Mouse (Mus musculus) heart, adult 9 months (tissue): ENCODE measurements at regions not wholly inside any gene's neighbourhood (a gene's known extent, or its start where the extent isn't known, plus 50 kb on each side); places are given as distances from the start of the nearest gene placed in this dataset.

Experiments
- DNase-seq, 2 experiments: peaks; one replicate each; pipeline ENCODE4 v3.0.0; 2022; ENCODE audit warnings: low spot score in 2 of 2

DNA sequence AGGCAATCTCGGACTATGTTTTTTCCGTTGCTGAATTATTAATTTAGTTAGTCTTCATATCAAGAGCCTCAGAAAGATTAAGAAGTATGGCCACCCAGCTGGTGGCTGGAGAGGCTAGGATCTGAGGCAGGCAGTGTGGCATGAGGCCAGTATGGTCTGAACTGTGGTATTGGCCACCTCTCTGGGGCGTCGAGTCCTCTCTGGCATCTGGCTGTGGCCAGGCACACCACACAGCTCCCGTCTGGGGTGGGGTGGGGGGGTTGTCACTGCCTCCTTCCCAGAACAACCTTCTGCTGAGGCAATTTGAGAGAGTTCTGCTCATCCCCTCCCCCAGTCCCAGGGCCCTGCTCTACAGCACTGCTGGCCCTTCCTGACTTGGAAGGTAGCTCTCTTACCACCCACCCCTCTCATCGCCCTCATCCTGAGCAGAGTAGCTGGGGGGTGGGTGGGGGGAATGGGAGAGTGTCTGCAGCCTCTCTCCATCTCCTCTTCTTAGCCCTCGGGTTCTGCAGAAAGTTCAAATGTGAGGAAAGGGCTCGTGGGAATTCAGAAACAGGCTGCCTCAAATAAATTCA lies 103.2 kb downstream of the Vegfa start:
- no peak for DNase-seq

DNA sequence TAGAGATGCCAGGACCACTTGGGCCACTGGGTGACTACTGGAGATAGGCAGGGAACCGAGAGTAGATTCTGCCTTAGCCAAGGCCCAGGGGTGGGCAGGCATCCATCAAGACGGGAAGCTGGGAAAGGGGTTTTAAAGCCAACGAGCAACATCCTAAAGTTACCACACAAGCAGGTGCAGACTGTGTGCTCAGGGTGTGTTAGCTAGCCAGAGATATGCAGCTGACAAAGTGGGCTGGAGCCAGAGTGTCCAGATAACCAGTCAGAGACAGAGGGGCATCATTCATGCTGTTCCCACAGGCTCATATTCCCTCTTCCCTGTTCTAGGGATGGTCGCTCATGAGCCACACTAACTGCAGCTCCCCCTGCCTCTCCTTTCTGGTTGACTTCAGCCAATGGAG lies 104.2 kb downstream of the Vegfa start:
- DNase-seq: no peak

DNA sequence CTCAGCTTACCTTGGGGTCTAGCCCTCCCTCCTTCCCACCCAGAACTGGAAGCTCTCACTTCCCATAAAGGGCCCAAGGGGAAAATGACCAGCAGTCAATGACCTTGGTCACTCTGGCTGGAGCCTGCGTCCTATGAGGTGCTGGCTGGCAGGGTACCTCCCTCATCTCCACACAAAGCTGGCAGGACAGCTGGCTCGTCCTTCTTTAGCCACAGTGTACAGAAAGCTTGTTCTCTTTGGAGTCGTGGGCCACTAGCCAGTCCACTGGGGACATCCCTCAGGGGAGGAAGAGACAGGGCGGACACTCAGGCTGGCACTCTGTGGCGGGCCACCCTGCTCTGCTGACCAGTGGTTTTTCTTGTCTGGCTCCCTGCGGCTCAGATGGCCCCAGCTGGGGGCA lies 106.3 kb downstream of the Vegfa start:
- peak; percentile 44 for DNase-seq

DNA sequence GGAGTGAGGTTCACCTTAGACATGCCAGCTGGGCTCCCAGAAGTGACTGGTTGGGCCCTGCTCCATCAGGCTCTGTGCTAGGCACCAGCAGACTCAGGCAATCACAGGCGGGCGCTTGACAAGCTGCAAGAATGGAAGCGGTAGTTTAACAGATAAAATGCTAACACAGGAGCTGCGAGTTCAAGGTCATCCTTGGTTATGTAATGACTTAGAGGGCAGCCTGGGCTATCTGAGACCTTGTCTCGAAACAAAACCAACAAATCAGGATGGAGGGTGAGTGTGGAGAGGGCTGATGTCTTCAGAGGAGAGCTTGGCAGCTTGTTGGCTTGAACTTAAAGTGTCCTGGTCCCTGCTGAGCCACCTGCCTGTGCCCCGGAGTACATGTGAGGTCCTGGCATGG lies 107.6 kb downstream of the Vegfa start:
- no peak for DNase-seq

DNA sequence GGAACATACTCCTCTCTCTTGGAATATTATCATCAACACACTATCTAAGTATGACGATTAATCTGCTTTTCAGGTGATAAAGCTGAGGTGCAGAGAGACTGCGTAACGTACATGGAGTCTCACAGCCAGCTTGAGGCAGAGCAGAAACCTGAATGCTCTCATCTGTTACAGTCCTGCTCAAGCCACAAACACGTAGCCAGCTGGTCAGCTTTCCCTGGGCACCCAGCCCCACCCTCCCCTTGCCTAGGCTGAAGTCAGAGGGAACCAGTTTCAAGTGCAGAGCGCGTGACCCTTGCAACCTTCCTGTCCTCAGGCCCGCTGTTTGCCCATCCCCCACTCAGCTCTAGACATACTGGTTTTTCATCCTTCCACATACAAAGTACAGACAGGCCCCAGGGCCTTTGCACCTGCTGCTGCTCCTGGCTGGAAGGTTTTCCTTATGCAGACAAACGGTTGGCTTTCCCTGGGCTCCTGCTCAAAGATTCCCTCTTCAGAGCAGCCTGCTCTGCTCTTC lies 108.9 kb downstream of the Vegfa start:
- no peak for DNase-seq

DNA sequence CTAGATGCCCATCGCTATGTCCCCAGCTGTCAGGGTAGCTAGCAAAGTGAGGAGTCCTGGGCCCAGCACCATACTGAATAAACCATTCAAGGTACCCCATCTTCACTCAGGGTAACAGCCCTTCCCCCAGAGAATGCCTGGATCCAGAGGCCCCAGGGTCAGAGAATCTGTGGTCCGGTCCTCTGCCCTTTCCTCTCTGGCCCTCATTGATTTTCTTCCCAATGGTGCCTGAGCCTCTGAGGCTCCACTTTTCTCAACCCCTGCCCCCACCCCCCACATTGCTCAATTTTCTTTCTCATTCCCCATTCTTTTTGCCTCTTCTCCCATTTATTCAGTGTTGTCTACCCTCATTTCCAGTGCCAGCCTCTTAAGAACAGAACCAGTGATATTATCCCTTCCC lies 114.5 kb downstream of the Vegfa start:
- no peak for DNase-seq

DNA sequence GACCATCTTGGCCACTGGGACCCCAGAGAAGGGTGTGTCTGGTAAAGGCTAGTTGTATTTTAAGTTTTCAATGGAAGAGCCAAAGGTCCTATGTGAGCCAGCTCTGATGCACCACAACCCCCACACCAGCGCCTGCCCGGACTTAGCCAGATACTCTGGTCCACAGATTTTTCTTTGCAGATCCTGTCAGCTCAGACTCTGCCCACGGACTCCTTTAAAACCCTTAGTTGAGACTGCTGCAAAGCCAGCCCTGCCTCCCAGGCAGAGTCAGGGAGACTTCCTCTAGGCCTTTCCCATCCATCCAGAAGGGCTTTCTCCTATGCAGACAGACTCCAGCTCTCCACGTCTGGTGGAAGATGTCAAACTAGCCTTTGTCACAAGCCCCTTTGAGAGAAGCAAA lies 115.2 kb downstream of the Vegfa start:
- DNase-seq: no peak

DNA sequence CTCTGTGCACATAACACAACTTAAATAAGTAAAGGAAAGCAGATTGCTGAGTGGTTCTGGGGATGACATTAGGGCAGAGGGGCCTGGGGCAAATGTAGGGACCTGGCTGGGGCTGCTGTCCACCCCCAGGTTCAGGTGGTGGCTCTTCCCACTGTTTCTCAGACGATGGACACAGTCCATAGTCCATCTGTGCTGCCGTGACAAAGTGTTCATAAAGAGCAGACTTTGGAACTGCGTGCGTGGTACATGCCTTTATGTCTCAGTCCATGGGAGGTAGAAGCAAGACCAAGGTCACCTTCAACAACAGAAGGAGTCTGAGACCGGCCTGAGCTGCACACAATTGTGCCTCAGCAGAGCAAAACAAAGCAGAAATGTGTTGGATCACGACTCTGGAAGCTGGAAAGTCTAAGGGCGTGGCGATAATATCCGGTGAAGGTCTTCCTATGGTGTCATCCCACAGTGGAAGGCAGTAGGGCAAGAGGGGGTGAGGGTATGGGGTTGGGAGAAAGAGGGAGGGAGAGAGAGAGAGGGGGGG lies 117.4 kb downstream of the Vegfa start:
- no peak for DNase-seq

DNA sequence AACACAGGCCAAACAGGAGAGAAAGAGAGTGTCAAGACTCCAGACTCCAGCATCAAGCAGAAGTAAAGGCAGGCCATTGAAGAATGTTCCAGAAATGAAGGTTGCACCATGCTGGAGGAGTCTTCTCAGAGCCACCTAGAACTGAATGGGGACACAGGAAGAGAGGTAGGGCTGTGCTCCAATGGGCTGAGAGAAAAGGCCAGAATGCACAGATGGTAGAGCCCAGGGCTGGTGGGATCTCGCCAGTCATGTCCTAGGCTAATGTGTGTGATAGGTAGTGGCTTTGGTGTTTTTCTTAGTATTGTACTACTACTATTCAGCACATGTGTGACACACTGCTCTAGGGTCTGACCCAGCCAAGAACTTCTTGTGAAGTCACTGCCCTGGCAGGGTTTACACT lies 117.9 kb downstream of the Vegfa start:
- DNase-seq: no peak

DNA sequence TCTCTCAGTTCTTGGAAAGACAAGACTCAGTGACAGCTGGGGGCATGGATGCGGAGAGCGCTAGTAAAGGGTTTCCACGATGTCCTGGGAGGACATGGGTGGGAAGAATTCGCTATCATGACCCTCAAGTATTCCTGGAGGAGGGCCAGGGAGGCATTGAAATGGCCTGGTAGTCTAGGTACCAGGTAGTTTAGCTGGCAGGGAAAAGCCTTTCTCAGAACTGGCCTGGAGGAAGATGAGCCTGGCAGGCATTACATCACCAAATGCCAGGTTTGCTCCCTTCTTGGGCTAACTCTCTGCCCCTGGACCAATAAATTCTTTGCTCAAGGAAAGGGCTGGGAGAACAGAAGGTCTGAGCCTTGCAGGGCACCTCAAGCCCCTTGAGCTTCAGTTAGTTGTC lies 118.5 kb downstream of the Vegfa start:
- DNase-seq: no peak

DNA sequence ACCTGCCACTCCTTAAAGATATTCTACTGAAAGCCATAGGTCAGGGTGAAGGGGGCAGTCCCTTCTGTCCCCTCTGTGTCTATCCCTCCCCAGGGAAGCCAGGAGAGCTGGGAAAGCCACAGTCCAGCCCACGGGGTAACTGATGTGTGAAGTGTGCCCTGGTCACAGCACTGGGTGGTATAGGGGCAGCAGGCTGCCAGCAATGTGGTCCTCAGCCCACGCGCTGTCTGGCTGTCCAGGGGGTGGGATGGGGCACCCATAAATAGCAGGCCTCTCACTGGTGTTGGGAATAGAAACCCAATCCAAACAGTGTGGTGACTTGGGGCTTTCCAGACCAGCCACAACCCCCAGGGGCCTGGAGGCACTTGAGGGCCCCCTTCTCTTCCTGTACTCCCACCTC lies 120.0 kb downstream of the Vegfa start:
- DNase-seq: no peak

DNA sequence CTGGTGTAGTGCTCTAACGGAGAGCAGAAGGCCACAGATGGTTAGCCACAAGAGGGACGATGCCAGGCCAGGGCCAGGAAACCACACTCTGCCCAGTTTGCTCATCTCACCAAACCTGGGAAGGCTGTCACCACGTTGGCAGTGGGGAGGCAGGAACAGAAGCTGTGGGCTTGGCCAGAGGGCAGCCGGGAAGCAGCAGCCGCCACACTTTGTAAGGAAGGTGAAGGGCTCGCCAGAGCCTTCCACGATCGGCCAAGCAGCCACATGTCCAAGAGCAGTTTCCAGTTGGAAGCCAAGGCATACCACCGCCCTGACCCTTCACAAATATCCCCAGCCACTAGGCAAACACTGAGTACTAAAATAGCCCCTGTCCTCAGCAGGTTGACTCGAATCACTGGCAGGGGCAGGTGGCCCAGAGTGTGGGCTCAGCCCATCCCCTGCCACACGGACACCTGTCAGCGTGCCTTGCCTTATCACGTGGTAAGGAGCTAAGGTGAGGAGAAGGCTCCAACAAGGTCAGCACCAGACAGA lies 120.9 kb downstream of the Vegfa start:
- peak; percentile 76 to 77 for DNase-seq

DNA sequence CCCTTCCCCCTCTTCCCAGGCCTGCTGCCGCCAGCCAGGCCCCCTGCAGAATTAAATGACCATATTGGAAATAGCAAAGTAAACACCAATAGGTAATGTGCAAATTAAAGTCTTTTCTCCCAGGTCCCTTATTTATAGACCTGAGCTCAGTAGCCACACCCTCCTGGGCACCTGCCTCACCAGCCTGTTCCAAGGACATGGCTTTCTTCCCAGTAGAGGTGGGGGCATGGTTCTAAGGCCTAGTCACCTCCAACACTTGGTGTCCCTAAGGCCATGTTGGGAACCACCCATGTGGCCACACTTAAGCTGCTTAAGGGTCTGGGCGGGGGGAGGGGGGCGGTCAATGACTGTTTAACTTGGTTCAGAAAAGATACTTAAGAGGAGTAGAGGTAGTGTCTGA lies 121.9 kb downstream of the Vegfa start:
- DNase-seq: no peak

DNA sequence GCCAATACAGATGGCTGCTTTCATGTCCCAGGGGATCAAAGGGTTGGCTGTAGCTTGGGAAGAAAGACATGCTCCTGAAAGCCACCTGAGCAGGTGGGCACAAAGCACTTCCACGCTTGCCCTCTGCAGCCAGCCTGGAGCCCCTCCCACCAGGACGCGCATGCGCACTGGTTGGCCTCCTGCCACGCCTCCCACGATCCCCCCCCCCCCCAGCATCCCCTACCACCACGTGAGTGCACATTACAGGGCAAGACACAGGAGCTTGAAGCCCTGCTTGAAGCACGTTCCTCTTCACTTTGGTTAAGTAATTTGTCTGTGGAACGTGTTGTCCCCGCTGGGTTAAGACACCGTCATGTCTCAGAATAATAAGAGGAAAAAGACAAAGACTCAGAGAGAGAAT lies 124.6 kb downstream of the Vegfa start:
- DNase-seq: no peak

DNA sequence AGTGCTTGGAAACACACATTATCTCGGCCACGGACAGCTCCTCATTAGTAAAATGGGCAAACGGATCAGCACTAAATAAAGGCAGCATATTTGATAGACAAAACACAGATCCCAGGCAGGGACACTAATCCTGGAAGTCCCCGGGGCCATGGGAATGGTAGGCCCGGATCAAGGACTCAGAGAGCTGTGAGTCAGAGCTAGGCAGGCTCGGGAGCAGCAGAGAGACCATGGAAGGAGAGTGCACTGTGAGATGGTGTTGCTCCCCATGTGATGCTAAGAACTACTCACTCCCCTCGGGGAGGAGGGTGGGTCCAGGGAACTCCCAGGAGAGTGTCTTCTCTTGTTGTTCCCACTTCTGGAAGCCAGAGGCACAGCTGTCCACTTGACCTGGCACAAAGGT lies 126.6 kb downstream of the Vegfa start:
- no peak for DNase-seq

DNA sequence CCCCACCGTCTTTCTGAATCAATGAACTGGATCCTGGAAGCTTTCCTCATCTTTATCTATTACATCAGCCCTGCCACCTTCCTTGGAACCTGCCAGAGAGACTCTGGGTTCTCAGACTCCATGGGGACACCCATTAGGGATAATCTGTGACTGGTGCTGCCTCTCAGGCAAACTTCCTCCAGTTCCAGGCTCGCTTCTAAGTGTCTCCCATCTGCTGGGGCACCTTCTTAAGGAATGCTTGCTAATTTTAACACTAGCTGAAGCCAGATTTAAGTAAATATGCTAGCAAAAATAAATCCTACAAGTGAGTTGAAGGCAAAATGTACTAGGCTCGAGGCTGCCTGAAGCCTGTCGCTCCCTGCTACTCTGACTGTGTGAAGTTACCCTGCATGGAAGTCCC lies 127.9 kb downstream of the Vegfa start:
- DNase-seq: no peak

DNA sequence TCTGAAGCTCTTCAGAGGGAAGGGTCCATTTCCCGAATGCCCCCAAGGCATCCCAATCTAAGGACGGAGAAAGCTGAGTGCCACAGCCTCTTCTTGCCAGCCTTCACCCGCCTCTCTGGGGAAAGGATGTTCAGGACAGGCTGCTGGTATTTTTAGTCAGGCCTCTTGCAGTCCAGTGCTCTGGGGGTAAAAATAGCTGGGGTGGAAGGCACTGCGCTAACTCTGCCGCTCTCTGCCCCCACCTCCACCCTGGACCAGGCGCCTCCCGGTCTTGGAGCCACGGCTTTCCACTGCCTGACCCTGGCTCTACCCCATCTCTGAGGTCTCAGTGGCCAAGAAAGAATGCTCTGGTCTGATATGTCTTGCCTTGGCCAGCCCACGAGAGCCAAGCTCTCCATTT lies 128.9 kb downstream of the Vegfa start:
- peak; percentile 56 to 65 for DNase-seq

DNA sequence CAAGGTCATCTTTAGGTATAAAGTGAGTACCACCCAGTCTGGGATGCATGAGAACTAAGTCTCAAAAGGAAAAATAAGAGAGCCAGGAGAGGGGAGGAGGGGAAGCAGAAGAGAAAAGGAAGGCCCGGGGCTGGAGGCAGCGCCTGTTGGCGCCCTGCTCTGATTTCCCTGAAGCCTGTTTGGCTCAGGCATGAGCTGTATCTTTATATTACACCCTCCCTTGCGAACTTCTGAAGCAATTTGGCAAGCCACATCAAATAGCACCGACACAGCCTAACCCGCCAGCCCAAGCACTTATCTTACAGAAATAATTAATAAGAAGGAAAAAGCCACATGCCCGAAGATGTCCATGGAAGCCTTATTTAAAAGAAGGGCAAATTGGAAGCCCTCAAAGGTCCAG lies 129.5 kb downstream of the Vegfa start:
- DNase-seq: no peak

DNA sequence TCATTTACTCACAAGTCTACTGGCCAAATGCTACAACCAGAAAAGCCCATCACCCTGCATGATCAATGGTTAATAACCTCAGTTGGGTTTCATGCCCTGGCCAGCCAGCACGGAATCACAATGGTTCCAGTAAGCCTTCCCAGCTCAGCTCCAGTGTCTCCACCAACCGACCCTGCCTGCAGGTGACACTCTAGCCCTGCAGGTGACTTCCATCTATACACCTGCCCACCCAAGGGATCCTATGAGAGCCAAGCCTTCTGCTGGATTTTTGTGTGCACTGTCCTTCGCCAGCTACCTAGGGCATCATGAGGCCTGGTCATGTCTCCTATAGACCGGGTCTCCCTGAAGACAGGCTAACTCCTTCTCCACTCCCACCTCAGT lies 135.3 kb downstream of the Vegfa start:
- DNase-seq: no peak

DNA sequence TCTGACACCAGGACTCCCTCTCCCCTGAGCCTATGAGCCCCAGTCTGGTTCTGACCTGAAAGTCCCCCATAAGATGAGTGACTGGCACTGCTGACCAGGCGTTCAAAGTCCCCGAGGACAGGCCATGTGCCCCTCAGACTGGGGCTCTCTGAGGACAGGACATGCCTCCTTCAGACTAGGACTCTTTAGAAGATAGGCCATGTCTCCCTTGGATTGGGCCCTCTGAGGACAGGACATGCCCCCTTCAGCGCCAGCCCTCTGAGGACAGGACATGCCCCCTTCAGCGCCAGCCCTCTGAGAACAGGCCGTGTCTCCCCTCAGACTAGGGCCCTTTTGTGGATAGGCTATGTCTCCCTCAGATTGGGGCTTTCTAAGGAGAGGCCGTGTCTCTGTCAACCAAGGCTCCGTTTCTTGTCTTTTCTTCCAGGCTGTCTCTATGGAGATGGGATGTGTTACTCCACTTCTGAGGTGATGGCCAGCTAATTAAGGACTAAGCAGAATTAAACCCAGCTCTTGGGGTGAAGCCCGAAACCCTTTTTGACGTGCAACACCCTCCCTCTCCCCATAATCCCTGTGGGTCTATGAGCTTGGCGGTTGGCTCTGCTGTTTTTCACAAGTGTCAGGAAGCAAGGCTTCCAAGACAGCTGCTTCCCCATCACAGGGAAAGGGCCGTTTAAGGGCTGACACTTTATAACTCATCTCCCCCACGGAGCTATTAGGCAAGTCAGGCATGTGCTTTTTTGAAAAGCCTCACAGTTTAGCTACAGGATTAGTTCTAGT lies 135.8 kb downstream of the Vegfa start:
- no peak for DNase-seq

DNA sequence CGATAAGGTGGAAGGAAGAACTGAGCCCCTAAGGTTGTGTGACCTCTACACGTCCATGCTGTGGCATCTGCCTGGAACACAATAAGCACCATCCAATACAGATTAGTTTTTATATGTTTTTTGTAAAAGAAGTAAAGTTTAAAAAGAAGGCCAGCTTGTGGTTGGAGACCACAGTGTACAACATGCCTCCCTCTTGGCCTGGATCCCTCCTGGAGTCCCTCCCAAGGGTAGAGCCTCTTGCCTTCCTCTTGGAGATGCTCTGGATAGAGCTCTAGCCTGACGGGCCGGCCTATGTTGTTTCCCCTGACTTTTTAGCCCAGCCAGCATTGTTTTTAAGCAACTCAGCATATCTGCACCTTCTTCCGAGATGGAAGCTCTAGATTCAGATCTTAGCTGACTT lies 138.0 kb downstream of the Vegfa start:
- DNase-seq: no peak

DNA sequence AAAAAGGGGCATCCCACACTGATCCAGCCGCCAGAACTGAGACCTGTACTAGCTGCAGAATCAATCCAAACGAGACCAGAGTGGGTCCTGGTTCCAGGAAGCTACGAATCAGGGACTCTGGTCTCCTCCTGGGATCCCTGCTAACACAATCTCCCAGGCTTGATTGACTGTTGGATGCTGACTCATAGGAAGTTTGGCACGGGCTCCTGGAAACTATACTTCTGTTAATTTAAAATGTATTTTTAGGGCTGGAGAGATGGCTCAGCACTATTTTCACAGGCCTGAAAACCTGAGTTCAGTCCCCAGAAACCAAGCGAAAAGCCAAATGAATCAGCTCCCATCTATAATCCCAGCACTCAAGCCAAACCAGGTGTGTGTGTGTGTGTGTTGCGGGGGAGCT lies 138.5 kb downstream of the Vegfa start:
- DNase-seq: no peak

DNA sequence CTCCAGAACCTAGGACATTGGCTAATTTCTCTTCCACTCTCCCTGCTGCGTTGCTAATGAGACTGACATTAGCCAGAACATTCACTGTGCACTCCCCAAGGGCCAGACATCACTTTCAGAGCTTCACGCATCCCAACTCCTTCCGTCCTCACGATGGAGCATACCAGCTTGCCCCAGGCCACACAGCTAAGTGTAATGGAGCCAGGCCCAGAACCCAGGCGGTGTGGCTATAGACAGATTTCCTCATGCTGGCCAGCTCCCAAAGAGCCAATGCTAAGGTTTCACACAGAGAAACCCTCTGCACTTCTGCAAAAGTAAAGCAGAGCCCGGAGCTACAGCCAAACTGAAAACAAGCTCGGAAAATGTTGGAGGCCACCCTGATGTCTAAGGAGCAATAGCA lies 139.1 kb downstream of the Vegfa start:
- no peak for DNase-seq
